Mouse (Mus musculus): ENCODE results near the gene Gm12569. TPM values are rescaled to one million over a fixed set of nuclear protein-coding genes. Genes with fewer than 3 reads are reported as not detected.

Gene Gm12569
- polyA plus RNA-seq, 1 experiment from 2014 or later = not detected

- Histone ChIP-seq H3K36me3 (peaks cover 16% of the 10 kb centered on the region), H3K9ac (peak overlapping the region; percentile 97), H3K4me2 (peak overlapping the region; percentile 90), H3K9me3 (replicated peaks) (no peaks in the 10 kb centered on the region), H3K27me3 (no peaks in the 10 kb centered on the region), H3K4me1 (peaks cover 29% of the 10 kb centered on the region), H3K27ac (peak overlapping the region; percentile 92), H3K4me3 (replicated peaks) (peak overlapping the region; percentile 92)
- peak; percentile 59 for ATAC-seq (replicated peaks; ENCODE audit: low FRiP score)
- WGBS = under 1% methylated on average over 50 of the region's 50 CpGs
Observed at GRCm38 (mm10) chr11:51263286-51263831, 43.1 kb downstream of the Gm12569 start.

- peak overlapping the region; percentile 29; the same call in 1 of the 2 replicates for H3K9ac ChIP-seq
Observed at GRCm38 (mm10) chr11:51264352-51264751, 44.1 kb downstream of the Gm12569 start.

GRCm38 (mm10) chr11:51265326-51265725 lies 45.1 kb downstream of the Gm12569 start:
- Histone ChIP-seq H3K27me3 (no peaks in the 10 kb centered on the region), H3K4me1 (peaks cover 29% of the 10 kb centered on the region), H3K27ac (no peak overlapping the region), H3K9me3 (replicated peaks) (no peaks in the 10 kb centered on the region), H3K9ac (no peak overlapping the region), H3K4me3 (replicated peaks) (peak overlapping the region; percentile 8; the same call in 1 of the 2 replicates), H3K36me3 (peaks cover 28% of the 10 kb centered on the region), H3K4me2 (peak overlapping the region; percentile 90)
- 46% methylated on average over 3 of the region's 3 CpGs for WGBS
- ATAC-seq (replicated peaks; ENCODE audit: low FRiP score) = no peak

More at GRCm38 (mm10) chr11:51264352-51264751, 44.1 kb downstream of the Gm12569 start:
- peaks cover 29% of the 10 kb centered on the region for H3K4me1 ChIP-seq
- ATAC-seq (replicated peaks; ENCODE audit: low FRiP score) = no peak
- peaks cover 21% of the 10 kb centered on the region for H3K36me3 ChIP-seq
- peak overlapping the region; percentile 92 for H3K4me3 ChIP-seq (replicated peaks)
- no peaks in the 10 kb centered on the region for H3K9me3 ChIP-seq (replicated peaks)
- H3K4me2 ChIP-seq = peak overlapping the region; percentile 90
- H3K27me3 ChIP-seq = no peaks in the 10 kb centered on the region
- WGBS = 6% methylated on average over 6 of the region's 6 CpGs
- H3K27ac ChIP-seq = no peak overlapping the region

- Histone ChIP-seq H3K4me2 (no peak overlapping the region), H3K36me3 (peaks cover 86% of the 10 kb centered on the region), H3K4me3 (replicated peaks) (no peak overlapping the region), H3K9me3 (replicated peaks) (no peaks in the 10 kb centered on the region), H3K27ac (no peak overlapping the region), H3K4me1 (no peaks in the 10 kb centered on the region), H3K9ac (no peak overlapping the region), H3K27me3 (no peaks in the 10 kb centered on the region)
- ATAC-seq (replicated peaks; ENCODE audit: low FRiP score) = no peak
- WGBS = 92% methylated on average over 1 of the region's 1 CpGs
Observed at GRCm38 (mm10) chr11:51274418-51274817, 54.1 kb downstream of the Gm12569 start.

Other genes starting within 250 kb of the Gm12569 start
- not detected in 2 replicates for gene Olfr1377, start 238.5 kb upstream of the Gm12569 start, polyA plus RNA-seq (2015; fragmentation: Nextera tagmentation; extraction: Ambion mirVana)
- gene Olfr51, start 216.9 kb upstream of the Gm12569 start, polyA plus RNA-seq (2015; fragmentation: Nextera tagmentation; extraction: Ambion mirVana) = not detected in 2 replicates
- gene Olfr54, start 206.2 kb upstream of the Gm12569 start, polyA plus RNA-seq (2015; fragmentation: Nextera tagmentation; extraction: Ambion mirVana) = not detected in 2 replicates
- not detected in 2 replicates for gene Olfr1375, start 172.4 kb upstream of the Gm12569 start, polyA plus RNA-seq (2015; fragmentation: Nextera tagmentation; extraction: Ambion mirVana)
- 9.7 and 12.7 TPM in 2 replicates for gene Zfp354a, start 161.2 kb upstream of the Gm12569 start, polyA plus RNA-seq (2015; fragmentation: Nextera tagmentation; extraction: Ambion mirVana)
- gene Clk4, start 41.3 kb downstream of the Gm12569 start, polyA plus RNA-seq (2015; fragmentation: Nextera tagmentation; extraction: Ambion mirVana) = 110 and 121 TPM in 2 replicates
- gene BC049762, start 42.6 kb downstream of the Gm12569 start, polyA plus RNA-seq (2015; fragmentation: Nextera tagmentation; extraction: Ambion mirVana) = 0.84 and 1.4 TPM in 2 replicates
- gene Col23a1, start 69.4 kb downstream of the Gm12569 start, polyA plus RNA-seq (2015; fragmentation: Nextera tagmentation; extraction: Ambion mirVana) = 9.6 and 11.5 TPM in 2 replicates